Comparison of ENCODE assay signal across 8 mouse cellular contexts in genomic region chr9:31687686-31688397, GRCm38 (mm10).
A peak's percentile ranks its signal among the peaks of the same experiment; 100 is the strongest.
DNase-seq lines count a peak whose midpoint lies in the region; ATAC-seq and TF ChIP-seq lines count a peak whose summit lies in the region.

No protein-coding gene starts in this region.

- TF ChIP-seq POLR2A in olfactory bulb, adult 2 months (IDR thresholded peaks at IDR 0.05; ENCODE audit: insufficient read depth, low read depth, low read length), result no peak

- 23% methylated on average over 17 of the region's 17 CpGs for WGBS in forebrain, embryonic 14.5 days
- WGBS in hindbrain, embryonic 13.5 days, result 22% methylated on average over 17 of the region's 17 CpGs
- 21% methylated on average over 17 of the region's 17 CpGs for WGBS in limb, embryonic 15.5 days
- WGBS in olfactory bulb, adult 2 months, result 34% methylated on average over 17 of the region's 17 CpGs

- no peak overlapping the region for H3K9ac ChIP-seq in forebrain, embryonic 14.5 days (ENCODE audit: low read length)
- H3K9ac ChIP-seq in hindbrain, embryonic 13.5 days, result no peak overlapping the region; the same call in 1 of the 2 replicates
- H3K9ac ChIP-seq in limb, embryonic 15.5 days, result no peak overlapping the region

- no peak overlapping the region for H3K27ac ChIP-seq in forebrain, embryonic 14.5 days (ENCODE audit: low read depth, low read length)
- H3K27ac ChIP-seq in hindbrain, embryonic 13.5 days, result no peak overlapping the region
- no peak overlapping the region for H3K27ac ChIP-seq in limb, embryonic 15.5 days
- H3K27ac ChIP-seq in olfactory bulb, adult 2 months (ENCODE audit: insufficient read depth, low read depth, low read length), result no peak overlapping the region

- no peak overlapping the region for H3K4me3 ChIP-seq in forebrain, embryonic 14.5 days (ENCODE audit: low read depth, low read length)
- H3K4me3 ChIP-seq in hindbrain, embryonic 13.5 days, result peak overlapping the region; percentile 22; the same call in 1 of the 2 replicates
- H3K4me3 ChIP-seq in limb, embryonic 15.5 days, result peak overlapping the region; percentile 24
- peak overlapping the region; percentile 17; the same call in 1 of the 2 replicates for H3K4me3 ChIP-seq in olfactory bulb, adult 2 months (ENCODE audit: insufficient read depth, low read depth, low read length)

- H3K4me1 ChIP-seq in forebrain, embryonic 14.5 days (ENCODE audit: control insufficient read depth, insufficient read depth, low read length), result peaks cover 10% of the 10 kb centered on the region; the same call in 1 of the 2 replicates
- H3K4me1 ChIP-seq in hindbrain, embryonic 13.5 days (replicated peaks), result peaks cover 28% of the 10 kb centered on the region
- H3K4me1 ChIP-seq in limb, embryonic 15.5 days, result peaks cover 37% of the 10 kb centered on the region
- H3K4me1 ChIP-seq in olfactory bulb, adult 2 months (ENCODE audit: control insufficient read depth, insufficient read depth, low read length), result peaks cover 9% of the 10 kb centered on the region; the same call in 1 of the 2 replicates

- no peaks in the 10 kb centered on the region for H3K9me3 ChIP-seq in forebrain, embryonic 14.5 days (replicated peaks; ENCODE audit: control insufficient read depth, low read length)
- no peaks in the 10 kb centered on the region for H3K9me3 ChIP-seq in hindbrain, embryonic 13.5 days
- no peaks in the 10 kb centered on the region for H3K9me3 ChIP-seq in limb, embryonic 15.5 days

- TF ChIP-seq CTCF in olfactory bulb, adult 2 months (IDR thresholded peaks at IDR 0.05; ENCODE audit: insufficient read depth, low read depth, low read length), result no peak

- H3K27me3 ChIP-seq in forebrain, embryonic 14.5 days (replicated peaks; ENCODE audit: control insufficient read depth, insufficient read depth, low read length), result no peaks in the 10 kb centered on the region
- peaks cover 23% of the 10 kb centered on the region for H3K27me3 ChIP-seq in hindbrain, embryonic 13.5 days
- no peaks in the 10 kb centered on the region for H3K27me3 ChIP-seq in limb, embryonic 15.5 days

- DNase-seq in adrenal gland, postnatal 36 days, result peak; percentile 58 to 60
- peak; percentile 13 for DNase-seq in forebrain, embryonic 14.5 days (ENCODE audit: low spot score)
- DNase-seq in cerebellum, postnatal 25 days, result no peak
- DNase-seq in left cerebral cortex, adult 8-10 months (ENCODE audit: low spot score in 2 of 2), result no peak

- peak overlapping the region; percentile 24; the same call in 1 of the 2 replicates for H3K4me2 ChIP-seq in forebrain, embryonic 14.5 days (ENCODE audit: low read length)
- peak overlapping the region; percentile 50 for H3K4me2 ChIP-seq in hindbrain, embryonic 13.5 days
- peak overlapping the region; percentile 39 for H3K4me2 ChIP-seq in limb, embryonic 15.5 days

- no peak for ATAC-seq in forebrain, embryonic 14.5 days
- no peak for ATAC-seq in hindbrain, embryonic 13.5 days (ENCODE audit: low FRiP score)
- no peak for ATAC-seq in limb, embryonic 15.5 days (ENCODE audit: insufficient number of reproducible peaks, low FRiP score, low TSS enrichment, low read depth)
- no peak for ATAC-seq in monocyte, adult 5-6 weeks (replicated peaks; ENCODE audit: insufficient number of reproducible peaks, low FRiP score, low TSS enrichment, poor library complexity, severe bottlenecking)

- no peaks in the 10 kb centered on the region for H3K36me3 ChIP-seq in forebrain, embryonic 14.5 days (ENCODE audit: control insufficient read depth, insufficient read depth, low read length)
- no peaks in the 10 kb centered on the region for H3K36me3 ChIP-seq in hindbrain, embryonic 13.5 days
- no peaks in the 10 kb centered on the region for H3K36me3 ChIP-seq in limb, embryonic 15.5 days

Comparison
In these comparisons a context has a peak if more than half of its experiments do, and no peak if none do; other contexts are left out.
1. DNase-seq: peak in adrenal gland, postnatal 36 days (2 of 2) and forebrain, embryonic 14.5 days (single experiment); none in cerebellum, postnatal 25 days (0 of 2) and left cerebral cortex, adult 8-10 months (0 of 2).
2. Peak in every context shown above with its lines, with median percentiles within 50 percentile points of each other: H3K4me2 ChIP-seq.